Mouse (Mus musculus): ENCODE measurements around the gene Cd28.

DNA sequence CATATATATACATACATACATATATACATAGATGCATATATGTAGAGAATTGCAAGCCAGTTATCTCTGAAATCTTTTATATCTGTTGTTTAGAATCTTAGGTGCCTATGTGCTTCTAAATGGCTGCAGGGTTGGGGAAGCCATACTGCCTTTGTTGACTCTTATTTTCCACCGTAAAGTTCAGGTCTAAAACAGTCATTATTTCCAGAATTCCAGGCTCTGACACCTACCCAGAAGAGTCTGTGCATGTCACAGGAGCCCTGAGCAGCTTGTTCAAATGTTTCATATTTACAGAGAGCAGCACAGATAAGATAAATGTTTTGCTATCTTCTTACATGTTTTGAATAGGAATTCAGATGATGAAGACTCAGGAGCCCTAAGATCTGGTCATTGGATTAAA is 36.4 kb downstream of the Cd28 start:
- no peak for TF ChIP-seq GATA1 (IDR thresholded peaks at IDR 0.05; ENCODE audit: borderline replicate concordance, low read length)
- TF ChIP-seq FLI1 (IDR thresholded peaks at IDR 0.05; ENCODE audit: low read length), result no peak

Data from megakaryocyte, embryonic 14.5 days (primary cell).